Mouse (Mus musculus) limb, embryonic 14.5 days (tissue): ENCODE data around the gene Rbm33. TPM values are rescaled to one million over a fixed set of nuclear protein-coding genes. Genes with fewer than 3 reads are reported as not detected.

Experiments used
- ATAC-seq: fragments of 200-750 bp; cut with Nextera tagmentation; 2 replicates; pipeline ENCODE4 v1.8.0; 2017; ENCODE audit warnings: low read depth, moderate number of reproducible peaks, moderate TSS enrichment; ENCODE audit not compliant: low FRiP score
- DNase-seq: peaks from one replicate; pipeline ENCODE4 v3.0.0-alpha.2; 2015; ENCODE audit warnings: low spot score
- H3K27ac ChIP-seq: fragments of 300-500 bp; sonication (generic); replicated peaks from 2 replicates; pipeline ENCODE4 v1.5.1; 2014; ENCODE audit warnings: low read depth, mild to moderate bottlenecking, low read length, moderate library complexity, mixed read lengths
- H3K27me3 ChIP-seq: fragments of 300-500 bp; sonication (generic); 2 replicates; pipeline ENCODE4 v1.6.1; 2014; ENCODE audit warnings: low read length, mixed read lengths; ENCODE audit not compliant: control insufficient read depth, insufficient read depth
- H3K36me3 ChIP-seq: fragments of 300-500 bp; sonication (generic); 2 replicates; pipeline ENCODE4 v1.6.1; 2014; ENCODE audit warnings: mild to moderate bottlenecking, low read length, moderate library complexity, mixed read lengths; ENCODE audit not compliant: control insufficient read depth, insufficient read depth
- H3K4me1 ChIP-seq: fragments of 300-500 bp; sonication (generic); 2 replicates; pipeline ENCODE4 v1.6.1; 2014; ENCODE audit warnings: antibody characterized with exemption, low read length, mixed read lengths; ENCODE audit not compliant: control insufficient read depth, insufficient read depth
- H3K4me2 ChIP-seq: fragments of 300-500 bp; sonication (generic); replicated peaks from 2 replicates; pipeline ENCODE4 v1.6.1; 2014; ENCODE audit warnings: low read depth, mild to moderate bottlenecking, low read length, moderate library complexity; ENCODE audit not compliant: severe bottlenecking
- H3K4me3 ChIP-seq: fragments of 300-500 bp; sonication (generic); replicated peaks from 2 replicates; pipeline ENCODE4 v1.5.1; 2014; ENCODE audit warnings: low read length
- H3K9ac ChIP-seq: fragments of 300-500 bp; sonication (generic); 2 replicates; pipeline ENCODE4 v1.6.1; 2014; ENCODE audit warnings: mild to moderate bottlenecking, low read depth, low read length, moderate library complexity; ENCODE audit not compliant: severe bottlenecking
- H3K9me3 ChIP-seq: fragments of 300-500 bp; sonication (generic); 2 replicates; pipeline ENCODE4 v1.6.1; 2016; ENCODE audit warnings: low read length; ENCODE audit not compliant: control insufficient read depth
- POLR2A ChIP-seq: fragments of 200-500 bp; IDR thresholded peaks from 2 replicates; pipeline ENCODE4 v1.8.0; 2012; ENCODE audit warnings: inconsistent platforms, mild to moderate bottlenecking, moderate library complexity, borderline replicate concordance; ENCODE audit not compliant: insufficient read depth, insufficient read length; ENCODE audit errors: extremely low read depth
- WGBS: fragments of 180-500 bp; shearing (Covaris S2); extraction: QIAGEN DNeasy Blood & Tissue Kit; methylation state at CpG from one replicate; pipeline ENCODE4 v1.1.7; 2014; 5-methylcytosine and 5-hydroxymethylcytosine counted together
- polyA plus RNA-seq, 2 experiments: library from polyadenylated mRNA; depleted of rRNA in 1 of 2; stranded (reverse) in 1 of 2; unstranded in 1 of 2; fragments of >200 nt; fragmentation: Nextera tagmentation in 1 of 2; extraction: Ambion mirVana in 1 of 2; gene quantifications; 2 replicates each; pipeline versions ENCODE4 v1.2.1 to v1.2.3; 2012 to 2014

Rbm33 gene
- polyA plus RNA-seq, 2 experiments, result 19.3 to 43.9 TPM

DNA sequence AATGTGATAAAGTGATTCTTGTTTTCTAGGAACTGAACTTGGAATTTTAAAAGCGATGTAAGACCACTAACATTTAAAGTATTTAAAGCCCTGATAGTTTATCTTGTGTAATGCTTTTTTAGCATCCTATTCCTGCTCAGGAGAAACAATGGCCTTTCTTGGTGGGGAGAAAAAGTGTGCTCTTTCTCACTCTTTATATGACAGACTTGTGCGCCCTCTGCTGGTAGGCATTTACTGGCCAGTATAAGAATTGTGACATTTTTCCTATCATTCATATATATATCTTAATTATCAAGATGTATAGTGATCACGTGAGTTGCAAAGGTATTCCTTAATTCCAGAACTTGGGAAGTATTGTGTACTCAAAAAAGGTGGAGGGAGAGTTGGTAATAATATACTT lies 71.3 kb downstream of the Rbm33 start:
- no peaks in the 10 kb centered on the region for H3K27me3 ChIP-seq
- no peaks in the 10 kb centered on the region for H3K9me3 ChIP-seq
- TF ChIP-seq POLR2A, result no peak
- no peak overlapping the region for H3K4me2 ChIP-seq
- peak; percentile 72 for DNase-seq
- no peak overlapping the region for H3K27ac ChIP-seq
- no peaks in the 10 kb centered on the region for H3K4me1 ChIP-seq
- no peak overlapping the region for H3K4me3 ChIP-seq
- H3K9ac ChIP-seq, result no peak overlapping the region
- H3K36me3 ChIP-seq, result peaks cover 63% of the 10 kb centered on the region
- 65% methylated on average over 3 of the region's 3 CpGs for WGBS
- no peak for ATAC-seq

DNA sequence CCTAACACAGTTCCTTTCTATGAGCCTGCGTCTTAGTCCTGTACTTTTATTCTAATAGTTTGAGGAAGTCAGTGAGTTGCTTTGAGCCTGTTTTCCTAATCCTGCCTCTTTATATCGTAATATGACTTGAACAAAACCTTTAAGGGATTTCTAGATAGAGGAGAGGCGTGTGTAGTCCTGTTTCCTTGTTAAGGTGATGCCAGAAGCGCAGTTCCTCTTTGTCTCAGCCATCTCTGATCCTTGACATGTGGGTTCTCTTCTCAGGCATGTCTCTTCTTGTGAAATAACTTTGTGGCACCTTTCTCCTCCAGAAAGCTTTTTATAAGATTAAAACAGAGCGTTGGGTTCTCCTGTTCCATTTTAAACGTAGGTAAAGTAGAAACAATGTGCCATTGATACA lies 73.3 kb downstream of the Rbm33 start:
- no peak for DNase-seq
- H3K4me3 ChIP-seq, result no peak overlapping the region
- peaks cover 77% of the 10 kb centered on the region for H3K36me3 ChIP-seq

DNA sequence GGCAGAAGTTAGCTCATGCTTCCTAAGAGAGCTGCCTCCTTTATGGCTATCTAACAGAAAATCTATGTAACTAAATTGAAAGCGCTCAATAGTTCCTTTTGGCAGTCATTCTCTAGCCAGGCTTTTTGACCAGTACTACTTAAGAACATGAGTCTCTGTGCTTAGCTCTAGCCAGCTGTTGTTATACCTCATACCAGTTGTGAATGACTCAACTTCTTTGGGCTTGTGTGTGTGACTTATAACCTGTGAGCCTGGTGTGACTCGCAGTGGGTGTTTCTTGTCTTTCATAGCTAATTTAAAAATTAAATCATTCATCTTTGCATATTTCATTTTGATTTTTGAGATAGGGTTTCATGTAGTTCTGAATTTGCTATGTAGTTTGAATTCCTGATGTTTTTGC lies 80.4 kb downstream of the Rbm33 start:
- Histone ChIP-seq H3K4me3 (no peak overlapping the region), H3K9me3 (no peaks in the 10 kb centered on the region), H3K4me2 (no peak overlapping the region), H3K27me3 (no peaks in the 10 kb centered on the region), H3K4me1 (no peaks in the 10 kb centered on the region), H3K27ac (no peak overlapping the region), H3K9ac (no peak overlapping the region), H3K36me3 (peaks cover 51% of the 10 kb centered on the region)
- ATAC-seq (no peak), DNase-seq (no peak)
- no peak for TF ChIP-seq POLR2A
- 96% methylated on average over 2 of the region's 2 CpGs for WGBS

More for the DNA sequence above, 73.3 kb downstream of the Rbm33 start:
- Histone ChIP-seq H3K9ac (no peak overlapping the region), H3K4me2 (no peak overlapping the region), H3K27me3 (no peaks in the 10 kb centered on the region), H3K4me1 (no peaks in the 10 kb centered on the region), H3K27ac (no peak overlapping the region), H3K9me3 (no peaks in the 10 kb centered on the region)
- no peak for TF ChIP-seq POLR2A
- WGBS, result 80% methylated on average over 6 of the region's 6 CpGs
- no peak for ATAC-seq

DNA sequence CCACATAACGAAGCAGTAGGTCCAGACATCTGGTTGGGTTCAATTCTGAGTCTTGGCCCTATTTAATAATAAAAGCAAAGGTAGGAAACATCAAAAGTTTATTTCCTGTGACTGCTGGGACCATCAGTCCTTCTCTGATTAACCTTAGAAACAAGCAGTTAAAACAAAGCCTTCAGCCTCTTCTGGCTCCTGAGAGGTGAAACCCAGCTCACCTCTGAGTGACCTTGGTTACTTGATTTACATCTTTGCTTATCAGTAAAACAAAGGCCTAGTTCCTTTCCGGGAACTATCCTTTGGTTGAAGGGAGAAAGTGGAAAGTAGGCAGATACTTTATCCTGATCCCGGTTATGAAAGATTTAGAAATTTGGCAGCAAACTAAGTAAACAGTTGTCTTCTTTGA lies 81.8 kb downstream of the Rbm33 start:
- Histone ChIP-seq H3K36me3 (peaks cover 47% of the 10 kb centered on the region), H3K27me3 (no peaks in the 10 kb centered on the region)

DNA sequence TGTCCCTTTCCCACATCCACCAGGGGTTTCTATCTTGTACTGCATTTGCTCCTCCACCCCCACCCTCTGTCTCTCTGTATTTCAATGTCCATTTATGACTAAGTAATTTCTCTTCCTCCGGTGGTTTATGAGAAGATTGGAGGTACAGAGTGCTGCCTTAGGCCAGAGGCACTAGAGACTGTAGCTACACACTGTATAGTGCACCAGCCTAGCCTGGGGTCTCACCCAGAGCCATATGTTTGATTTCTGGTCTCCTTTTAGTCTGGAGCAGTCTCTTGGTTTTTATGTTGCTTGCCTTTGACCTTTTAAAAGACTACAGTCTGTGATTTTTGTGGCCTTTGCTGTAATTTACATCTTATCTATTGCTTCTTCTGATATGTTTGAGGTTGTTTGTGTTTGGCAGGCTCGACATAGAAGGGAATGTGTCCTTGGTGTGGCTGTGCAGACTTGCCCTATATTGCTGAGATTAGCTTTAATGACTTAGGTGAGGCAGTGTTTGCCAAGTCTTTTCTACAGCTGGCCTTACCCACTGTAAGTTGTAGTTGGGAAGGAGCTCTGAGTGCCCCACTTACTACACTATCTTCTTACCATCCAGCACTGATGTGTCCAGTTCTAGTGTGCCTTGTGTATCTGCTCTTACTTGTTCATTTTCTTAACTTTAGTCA lies 82.7 kb downstream of the Rbm33 start:
- H3K27me3 ChIP-seq, result no peaks in the 10 kb centered on the region
- H3K4me2 ChIP-seq, result no peak overlapping the region
- no peak for DNase-seq
- H3K9ac ChIP-seq, result no peak overlapping the region
- no peak overlapping the region for H3K4me3 ChIP-seq
- 87% methylated on average over 2 of the region's 2 CpGs for WGBS
- H3K36me3 ChIP-seq, result peaks cover 39% of the 10 kb centered on the region
- ATAC-seq, result no peak
- H3K4me1 ChIP-seq, result no peaks in the 10 kb centered on the region
- H3K9me3 ChIP-seq, result no peaks in the 10 kb centered on the region
- H3K27ac ChIP-seq, result no peak overlapping the region
- no peak for TF ChIP-seq POLR2A

More for the DNA sequence above, 81.8 kb downstream of the Rbm33 start:
- WGBS, result 64% methylated on average over 3 of the region's 3 CpGs
- H3K9me3 ChIP-seq, result no peaks in the 10 kb centered on the region
- H3K4me1 ChIP-seq, result no peaks in the 10 kb centered on the region
- H3K27ac ChIP-seq, result no peak overlapping the region
- no peak overlapping the region for H3K4me3 ChIP-seq
- DNase-seq, result no peak
- no peak for TF ChIP-seq POLR2A
- H3K4me2 ChIP-seq, result no peak overlapping the region
- no peak overlapping the region for H3K9ac ChIP-seq
- ATAC-seq, result no peak
